Mouse (Mus musculus) cortical plate, adult 2 months (tissue): ENCODE measurements around the gene Gm37240. TPM values are rescaled to one million over a fixed set of nuclear protein-coding genes. Genes with fewer than 3 reads are reported as not detected.

Experiments used
- H3K27ac ChIP-seq: fragments of 200-500 bp; 2 replicates; pipeline ENCODE4 v1.5.1; 2012; ENCODE audit warnings: low read length, control low read depth, inconsistent platforms; ENCODE audit not compliant: insufficient read depth
- H3K4me1 ChIP-seq: fragments of 200-500 bp; 2 replicates; pipeline ENCODE4 v1.6.1; 2011; ENCODE audit warnings: low read length; ENCODE audit not compliant: control insufficient read depth, insufficient read depth
- H3K4me3 ChIP-seq: fragments of 200-500 bp; 2 replicates; pipeline ENCODE4 v1.5.1; 2011; ENCODE audit warnings: mild to moderate bottlenecking, low read length, control low read depth; ENCODE audit not compliant: insufficient read depth
- CTCF ChIP-seq: fragments of 200-500 bp; IDR thresholded peaks from 2 replicates; pipeline ENCODE4 v1.5.1; 2011; ENCODE audit warnings: mild to moderate bottlenecking, control low read depth, low read length; ENCODE audit not compliant: insufficient read depth; ENCODE audit errors: extremely low read depth
- POLR2A ChIP-seq: fragments of 200-500 bp; IDR thresholded peaks from 2 replicates; pipeline ENCODE4 v1.6.1; 2011; ENCODE audit warnings: mild to moderate bottlenecking, low read length, control low read depth; ENCODE audit not compliant: insufficient read depth; ENCODE audit errors: extremely low read depth
- polyA plus RNA-seq: library from polyadenylated mRNA; depleted of rRNA; stranded (reverse); fragments of >200 nt; gene quantifications from 2 replicates; pipeline ENCODE4 v1.2.3, GENCODE M21; 2012

Gene Gm37240
- polyA plus RNA-seq, 1 experiment: 0.81 TPM

GRCm38 (mm10) chr3:84480006-84480897 lies 1407.1 kb downstream of the Gm37240 start, which contains the start of gene Fhdc1:
Fhdc1 (minus strand) TSS chr3:84480429.
- TF ChIP-seq POLR2A (no peak), CTCF (no peak)
- H3K4me1 ChIP-seq: no peaks in the 10 kb centered on the region
- H3K27ac ChIP-seq: no peak within 1 kb of the TSS
- H3K4me3 ChIP-seq: peak within 1 kb of the TSS; percentile 38

- H3K4me3 ChIP-seq: peak overlapping the region; percentile 38
- no peaks in the 10 kb centered on the region for H3K4me1 ChIP-seq
- H3K27ac ChIP-seq: no peak overlapping the region
- TF ChIP-seq POLR2A (no peak), CTCF (no peak)
Measured at GRCm38 (mm10) chr3:84479293-84480005, 1407.9 kb downstream of the Gm37240 start.

- TF ChIP-seq CTCF: no peak
- peak overlapping the region; percentile 38 for H3K4me3 ChIP-seq
- no peaks in the 10 kb centered on the region for H3K4me1 ChIP-seq
- H3K27ac ChIP-seq: no peak overlapping the region
Measured at GRCm38 (mm10) chr3:84478896-84479292, 1408.4 kb downstream of the Gm37240 start.

- Histone ChIP-seq H3K4me1 (no peaks in the 10 kb centered on the region), H3K4me3 (no peak overlapping the region), H3K27ac (no peak overlapping the region)
- TF ChIP-seq CTCF (no peak), POLR2A (no peak)
Measured at GRCm38 (mm10) chr3:84478195-84478594, 1409.1 kb downstream of the Gm37240 start.

- no peak for TF ChIP-seq POLR2A
- no peak for TF ChIP-seq CTCF
- H3K4me3 ChIP-seq: no peak overlapping the region
- no peak overlapping the region for H3K27ac ChIP-seq
- no peaks in the 10 kb centered on the region for H3K4me1 ChIP-seq
Measured at GRCm38 (mm10) chr3:84477498-84477897, 1409.8 kb downstream of the Gm37240 start.

DNA sequence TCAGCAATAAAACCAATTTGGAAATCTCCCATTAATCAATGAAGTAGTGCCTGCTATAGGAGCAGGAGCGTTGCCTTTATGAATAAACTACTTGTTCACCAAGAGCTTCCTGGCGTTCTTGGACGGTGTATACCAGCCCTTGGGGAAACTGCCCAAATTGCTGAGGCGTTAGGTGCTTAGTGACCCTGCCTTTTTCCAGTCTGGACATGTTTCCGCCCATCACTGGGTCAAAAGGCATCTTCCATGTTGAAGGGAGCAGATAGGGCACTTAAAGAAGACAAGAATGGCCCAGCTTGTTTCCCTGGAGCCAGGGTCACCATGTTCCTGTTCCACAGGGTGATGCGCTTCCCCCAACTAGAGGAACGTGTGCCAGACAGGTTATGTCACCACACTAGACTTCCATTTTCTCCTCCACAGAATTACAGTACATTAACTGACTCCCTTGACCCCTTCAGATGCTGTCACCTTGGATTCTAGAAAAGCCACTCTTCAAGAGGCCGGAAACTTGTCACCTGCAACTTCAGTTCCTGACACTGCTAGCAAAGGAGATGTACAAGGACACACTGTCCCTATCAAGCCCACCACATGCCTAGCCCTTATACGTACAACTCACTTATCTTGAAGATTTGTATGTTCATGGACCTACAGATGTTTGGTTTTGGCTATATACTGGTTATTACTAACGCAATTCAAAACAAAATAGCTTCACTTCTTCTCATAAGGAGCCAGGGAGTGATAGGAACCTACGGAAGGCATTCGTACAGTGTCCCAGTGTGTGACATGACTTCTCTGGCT lies 1412.1 kb downstream of the Gm37240 start:
- Histone ChIP-seq H3K4me1 (no peaks in the 10 kb centered on the region), H3K27ac (no peak overlapping the region), H3K4me3 (no peak overlapping the region)
- TF ChIP-seq CTCF (no peak), POLR2A (no peak)

DNA sequence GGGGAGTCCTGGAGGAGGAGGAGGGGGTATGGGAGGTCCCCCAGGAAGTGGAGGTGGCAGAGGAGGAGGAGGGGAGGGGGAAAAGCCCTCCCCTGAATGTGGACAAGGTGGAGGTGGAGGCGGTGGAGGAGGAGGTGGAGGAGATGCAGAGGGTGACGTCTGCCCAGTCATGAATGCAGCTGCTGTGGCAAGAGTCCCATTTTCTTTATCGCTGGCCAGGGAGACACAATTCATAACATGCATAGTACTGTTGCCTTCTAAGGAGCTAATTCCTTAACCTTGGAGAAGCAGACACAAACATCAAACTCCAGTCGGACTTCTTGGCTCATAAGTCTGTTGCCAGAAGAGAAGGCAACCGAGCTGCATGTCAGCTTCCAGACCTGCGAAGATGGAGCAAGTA lies 1412.9 kb downstream of the Gm37240 start:
- Histone ChIP-seq H3K27ac (no peak overlapping the region), H3K4me1 (no peaks in the 10 kb centered on the region), H3K4me3 (no peak overlapping the region)
- TF ChIP-seq CTCF: no peak
- TF ChIP-seq POLR2A: no peak

GRCm38 (mm10) chr3:84472955-84473354 lies 1414.4 kb downstream of the Gm37240 start:
- TF ChIP-seq CTCF (no peak), POLR2A (no peak)
- H3K4me3 ChIP-seq: no peak overlapping the region
- no peaks in the 10 kb centered on the region for H3K4me1 ChIP-seq
- H3K27ac ChIP-seq: no peak overlapping the region

DNA sequence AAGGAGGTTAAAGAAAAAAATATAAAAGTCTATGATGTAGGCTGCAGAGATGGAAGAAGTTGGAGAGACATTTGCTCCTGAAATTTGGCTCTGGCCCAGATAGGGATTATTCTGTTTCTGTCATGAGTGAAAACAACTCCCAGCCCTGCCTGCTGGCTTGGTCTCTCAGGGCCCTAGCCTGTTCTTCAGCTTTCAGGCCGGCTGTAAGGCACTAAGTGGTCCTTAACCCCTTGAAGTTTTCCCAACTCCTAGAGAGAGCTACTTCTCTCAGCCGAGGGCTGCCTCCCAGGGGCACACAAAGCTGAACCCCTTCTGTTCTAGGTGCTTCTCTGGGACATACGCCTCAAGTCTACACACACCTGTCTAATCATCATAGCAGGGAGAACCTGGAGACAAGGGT lies 1414.8 kb downstream of the Gm37240 start:
- Histone ChIP-seq H3K4me1 (no peaks in the 10 kb centered on the region), H3K4me3 (no peak overlapping the region), H3K27ac (no peak overlapping the region)
- no peak for TF ChIP-seq POLR2A
- TF ChIP-seq CTCF: no peak
